Mouse (Mus musculus): ENCODE results near the gene Gm11983. TPM values are rescaled to one million over a fixed set of nuclear protein-coding genes. Genes with fewer than 3 reads are reported as not detected.

Gene Gm11983
- total and polyA plus RNA-seq, 3 experiments, result not detected

DNA sequence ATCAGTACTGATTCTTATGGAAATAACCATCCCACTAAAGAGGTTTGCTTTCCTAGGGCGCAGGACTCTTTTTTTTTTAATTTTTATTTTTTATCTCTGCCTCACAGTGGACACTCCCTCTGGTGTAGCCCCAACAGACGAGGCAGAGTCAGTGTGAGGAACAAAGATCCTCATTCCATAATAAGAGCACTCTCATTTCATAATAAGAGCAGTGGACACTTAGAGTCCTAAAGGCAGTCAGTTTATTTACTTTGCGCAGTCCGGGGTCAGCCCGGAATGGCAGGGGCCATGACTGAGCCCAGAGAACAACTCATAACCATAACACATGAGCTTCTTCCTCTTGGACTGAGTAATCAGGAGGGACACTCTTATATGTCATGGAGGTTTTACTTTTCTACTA, 9.3 kb downstream of the Gm11983 start:
- in situ Hi-C loops (cut with MboI; ENCODE audit: low pct_ligation_motif_present, low pct_unique_long_range_greater_than_20kb, low sequenced_read_pairs), result no loop called here
- H3K9ac ChIP-seq (ENCODE audit: insufficient read depth, low read depth), result no peak overlapping the region
- DNase-seq (ENCODE audit: extremely low read depth), result no peak
- no peak overlapping the region for H3K4me3 ChIP-seq (replicated peaks in 1 of 3; ENCODE audit: low read depth in 2 of 3, low read length in 2 of 3, poor library complexity in 1 of 3)
- no peaks in the 10 kb centered on the region for H3K9me3 ChIP-seq (replicated peaks; ENCODE audit: low read length)
- no peaks in the 10 kb centered on the region for H3K4me1 ChIP-seq (ENCODE audit: control insufficient read depth in 1 of 2, insufficient read depth in 2 of 2)
- H3K27me3 ChIP-seq (replicated peaks), result peaks cover 67% of the 10 kb centered on the region
- H3K79me2 ChIP-seq (replicated peaks; ENCODE audit: control insufficient read depth, extremely low read depth, insufficient read depth, poor library complexity, severe bottlenecking), result no peaks in the 10 kb centered on the region
- no peaks in the 10 kb centered on the region for H3K36me3 ChIP-seq (replicated peaks in 1 of 2; ENCODE audit: control insufficient read depth in 1 of 2, insufficient read depth in 1 of 2, low read length in 1 of 2)
- TF ChIP-seq CTCF (conservative IDR thresholded peaks at IDR 0.05 in 1 of 2, IDR thresholded peaks at IDR 0.05 in 1 of 2; ENCODE audit: low read depth in 2 of 2, low read length in 2 of 2) (no peak), MEF2A (IDR thresholded peaks at IDR 0.05; ENCODE audit: borderline replicate concordance, low read depth, low read length) (no peak), RCOR1 (conservative IDR thresholded peaks at IDR 0.05; ENCODE audit: low read depth, low read length) (no peak), RAD21 (IDR thresholded peaks at IDR 0.05; ENCODE audit: low read depth, low read length) (no peak), SIN3A (IDR thresholded peaks at IDR 0.05; ENCODE audit: low read length) (no peak), NRF1 (IDR thresholded peaks at IDR 0.05; ENCODE audit: low read depth, low read length) (no peak), MAFK (IDR thresholded peaks at IDR 0.05; ENCODE audit: insufficient replicate concordance, low read length) (no peak), ZNF384 (IDR thresholded peaks at IDR 0.05; ENCODE audit: low read depth, low read length) (no peak), PAX5 (IDR thresholded peaks at IDR 0.05; ENCODE audit: low read length) (no peak), USF1 (IDR thresholded peaks at IDR 0.05; ENCODE audit: low read depth, low read length) (no peak), NELFE (IDR thresholded peaks at IDR 0.05; ENCODE audit: low read depth, low read length) (no peak), MAX (IDR thresholded peaks at IDR 0.05; ENCODE audit: low read length) (no peak)
- H3K4me2 ChIP-seq (ENCODE audit: insufficient read depth, low read depth, poor library complexity, severe bottlenecking), result no peak overlapping the region
- dilution Hi-C loops (cut with MboI; ENCODE audit: extremely low pct_ligation_motif_present, extremely low pct_unique_long_range_greater_than_20kb, low sequenced_read_pairs), result no loop called here
- no peak overlapping the region for H3K27ac ChIP-seq (ENCODE audit: insufficient read depth, low read depth)

- in situ Hi-C loops (cut with MboI; ENCODE audit: low pct_ligation_motif_present, low pct_unique_long_range_greater_than_20kb, low sequenced_read_pairs), result no loop called here
- no peaks in the 10 kb centered on the region for H3K4me1 ChIP-seq (ENCODE audit: control insufficient read depth in 1 of 2, insufficient read depth in 2 of 2)
- H3K9ac ChIP-seq (ENCODE audit: insufficient read depth, low read depth), result no peak overlapping the region
- no peaks in the 10 kb centered on the region for H3K36me3 ChIP-seq (replicated peaks in 1 of 2; ENCODE audit: control insufficient read depth in 1 of 2, insufficient read depth in 1 of 2, low read length in 1 of 2)
- TF ChIP-seq IRF4 (IDR thresholded peaks at IDR 0.05; ENCODE audit: low read depth, low read length) (no peak), CTCF (conservative IDR thresholded peaks at IDR 0.05 in 1 of 2, IDR thresholded peaks at IDR 0.05 in 1 of 2; ENCODE audit: low read depth in 2 of 2, low read length in 2 of 2) (no peak), ETS1 (conservative IDR thresholded peaks at IDR 0.05; ENCODE audit: low read depth, low read length) (no peak), UBTF (IDR thresholded peaks at IDR 0.05; ENCODE audit: low read depth, low read length) (no peak), TBP (conservative IDR thresholded peaks at IDR 0.05; ENCODE audit: low read depth, low read length) (no peak), MEF2A (IDR thresholded peaks at IDR 0.05; ENCODE audit: borderline replicate concordance, low read depth, low read length) (no peak), EP300 (IDR thresholded peaks at IDR 0.05; ENCODE audit: low read length) (no peak), MAZ (IDR thresholded peaks at IDR 0.05; ENCODE audit: low read depth, low read length) (no peak), MXI1 (IDR thresholded peaks at IDR 0.05; ENCODE audit: low read depth, low read length) (no peak), KAT2A (IDR thresholded peaks at IDR 0.05; ENCODE audit: insufficient replicate concordance, low read length) (no peak), CHD1 (IDR thresholded peaks at IDR 0.05; ENCODE audit: low read depth, low read length) (no peak), CHD2 (IDR thresholded peaks at IDR 0.05; ENCODE audit: low read length) (no peak), USF1 (IDR thresholded peaks at IDR 0.05; ENCODE audit: low read depth, low read length) (no peak), JUND (conservative IDR thresholded peaks at IDR 0.05; ENCODE audit: low read depth, low read length) (no peak), ZNF384 (IDR thresholded peaks at IDR 0.05; ENCODE audit: low read depth, low read length) (no peak), SMC3 (IDR thresholded peaks at IDR 0.05; ENCODE audit: low read depth, low read length) (no peak), JUN (IDR thresholded peaks at IDR 0.05; ENCODE audit: insufficient read depth, low read depth, low read length) (no peak), RCOR1 (conservative IDR thresholded peaks at IDR 0.05; ENCODE audit: low read depth, low read length) (no peak), BHLHE40 (IDR thresholded peaks at IDR 0.05; ENCODE audit: low read depth, low read length) (no peak), PAX5 (IDR thresholded peaks at IDR 0.05; ENCODE audit: low read length) (no peak)
- H3K27me3 ChIP-seq (replicated peaks), result peaks cover 54% of the 10 kb centered on the region
- no peak overlapping the region for H3K27ac ChIP-seq (ENCODE audit: insufficient read depth, low read depth)
- dilution Hi-C loops (cut with MboI; ENCODE audit: extremely low pct_ligation_motif_present, extremely low pct_unique_long_range_greater_than_20kb, low sequenced_read_pairs), result no loop called here
- H3K4me3 ChIP-seq (replicated peaks in 1 of 3; ENCODE audit: low read depth in 2 of 3, low read length in 2 of 3, poor library complexity in 1 of 3), result no peak overlapping the region
- DNase-seq (ENCODE audit: extremely low read depth), result no peak
- no peaks in the 10 kb centered on the region for H3K79me2 ChIP-seq (replicated peaks; ENCODE audit: control insufficient read depth, extremely low read depth, insufficient read depth, poor library complexity, severe bottlenecking)
- H3K9me3 ChIP-seq (replicated peaks; ENCODE audit: low read length), result no peaks in the 10 kb centered on the region
- H3K4me2 ChIP-seq (ENCODE audit: insufficient read depth, low read depth, poor library complexity, severe bottlenecking), result no peak overlapping the region
Observed at GRCm38 (mm10) chr11:6826157-6826556, 11.3 kb downstream of the Gm11983 start.

Measured in CH12.LX (cell line).